Mouse (Mus musculus): ENCODE data around the gene Supt4a. TPM values are rescaled to one million over a fixed set of nuclear protein-coding genes. Genes with fewer than 3 reads are reported as not detected.

Gene Supt4a
- polyA plus RNA-seq, 1 experiment from 2014 or later: 180 TPM

DNA sequence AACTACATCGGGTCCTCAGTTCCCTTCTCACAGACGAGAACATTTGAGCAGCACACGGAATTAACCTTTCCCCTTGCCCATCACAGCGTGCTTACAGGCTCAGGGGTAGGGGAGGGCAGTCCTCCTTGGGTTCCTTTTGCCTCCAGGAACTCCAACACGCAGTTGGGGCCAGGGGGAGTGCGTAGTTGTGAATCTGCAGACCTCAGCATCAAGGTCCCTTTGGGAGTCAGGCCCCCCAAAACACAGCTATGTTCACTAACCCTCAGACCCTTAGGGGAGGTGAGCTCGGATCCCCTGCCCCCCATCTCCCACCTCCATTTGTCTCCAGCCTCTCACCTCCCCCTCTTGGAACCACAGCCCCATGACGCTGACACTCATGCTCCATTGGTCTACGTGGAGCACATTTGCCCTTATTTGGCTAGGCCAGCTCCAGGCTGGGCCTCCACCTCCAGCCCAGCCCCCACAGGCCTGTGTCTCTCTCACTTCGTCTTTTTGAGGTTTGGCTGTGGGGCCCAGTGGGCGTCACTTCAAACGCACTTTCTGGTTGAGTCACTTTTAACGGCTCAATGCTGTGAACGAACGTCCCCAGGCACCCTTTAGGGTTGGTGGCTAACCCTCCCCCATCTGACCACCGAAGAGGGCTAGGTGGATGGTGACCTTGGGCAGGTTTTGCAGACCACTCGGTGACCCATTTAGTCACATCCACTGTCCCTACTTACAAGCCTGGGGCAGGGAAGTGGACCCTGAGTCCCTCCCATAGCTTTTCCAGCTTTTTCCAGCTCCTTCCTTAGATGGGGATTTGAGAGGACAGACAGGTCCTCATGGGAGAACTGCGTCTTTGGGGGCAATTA is 12.1 kb downstream of the Supt4a start:
- Histone ChIP-seq H3K9me3 (replicated peaks; ENCODE audit: control insufficient read depth, low read length) (no peaks in the 10 kb centered on the region), H3K9ac (replicated peaks; ENCODE audit: low read length) (no peak overlapping the region), H3K27ac (replicated peaks; ENCODE audit: low read depth, low read length) (no peak overlapping the region), H3K4me3 (ENCODE audit: low read depth, low read length) (no peak overlapping the region), H3K4me2 (ENCODE audit: low read depth, low read length) (no peak overlapping the region), H3K4me1 (ENCODE audit: control insufficient read depth, insufficient read depth, low read length) (no peaks in the 10 kb centered on the region), H3K27me3 (ENCODE audit: control insufficient read depth, insufficient read depth, low read length) (no peaks in the 10 kb centered on the region), H3K36me3 (replicated peaks; ENCODE audit: control insufficient read depth, insufficient read depth, low read depth, low read length) (no peaks in the 10 kb centered on the region)
- WGBS: 62% methylated on average over 18 of the region's 18 CpGs
- ATAC-seq (replicated peaks; ENCODE audit: insufficient number of reproducible peaks, low FRiP score, low TSS enrichment, low read depth): no peak
- no peak for DNase-seq (ENCODE audit: low spot score)

DNA sequence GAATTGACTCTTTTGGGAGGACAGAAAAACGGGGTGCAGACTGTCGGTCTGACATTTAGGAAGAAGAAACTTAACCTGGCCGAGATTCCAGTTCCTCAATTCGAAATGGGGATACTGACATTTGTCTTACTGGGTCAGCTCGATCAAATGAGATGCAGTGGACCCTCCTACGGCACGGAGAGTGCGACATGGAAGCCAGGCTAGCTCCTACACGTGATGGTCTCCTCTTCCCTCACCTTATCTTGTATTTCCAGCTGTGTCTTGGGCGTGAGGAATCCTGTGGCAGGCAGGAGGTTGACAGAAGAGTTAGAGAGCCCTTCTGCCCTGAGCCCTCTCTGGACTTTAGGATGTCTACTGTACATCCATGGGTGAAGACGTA is 12.7 kb downstream of the Supt4a start:
- no peak for DNase-seq (ENCODE audit: low spot score)
- no peak overlapping the region for H3K27ac ChIP-seq (replicated peaks; ENCODE audit: low read depth, low read length)
- ATAC-seq (replicated peaks; ENCODE audit: insufficient number of reproducible peaks, low FRiP score, low TSS enrichment, low read depth): no peak

DNA sequence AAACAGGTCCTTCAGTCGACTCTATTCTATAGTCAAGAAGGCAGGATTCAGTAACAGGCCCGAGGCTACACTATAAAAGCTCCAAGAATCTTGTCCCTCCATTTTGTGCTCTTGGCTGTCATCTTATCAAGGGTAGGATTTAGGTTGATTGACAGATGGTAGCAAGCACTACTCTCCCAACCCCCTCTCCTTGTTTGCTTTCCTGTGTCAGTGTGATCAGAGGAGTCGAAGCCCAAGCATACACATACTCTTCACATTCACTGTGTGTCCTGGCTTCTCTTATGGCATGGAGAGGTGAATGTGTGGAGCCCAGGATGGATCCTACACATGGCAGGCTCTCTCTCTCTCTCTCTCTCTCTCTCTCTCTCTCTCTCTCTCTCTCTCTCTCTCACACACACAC is 13.2 kb downstream of the Supt4a start:
- no peak overlapping the region for H3K4me3 ChIP-seq (ENCODE audit: low read depth, low read length)
- H3K36me3 ChIP-seq (replicated peaks; ENCODE audit: control insufficient read depth, insufficient read depth, low read depth, low read length): no peaks in the 10 kb centered on the region
- no peaks in the 10 kb centered on the region for H3K27me3 ChIP-seq (ENCODE audit: control insufficient read depth, insufficient read depth, low read length)
- no peaks in the 10 kb centered on the region for H3K4me1 ChIP-seq (ENCODE audit: control insufficient read depth, insufficient read depth, low read length)
- H3K9me3 ChIP-seq (replicated peaks; ENCODE audit: control insufficient read depth, low read length): no peaks in the 10 kb centered on the region
- no peak overlapping the region for H3K9ac ChIP-seq (replicated peaks; ENCODE audit: low read length)
- WGBS: 72% methylated on average over 3 of the region's 3 CpGs
- no peak overlapping the region for H3K4me2 ChIP-seq (ENCODE audit: low read depth, low read length)
- H3K27ac ChIP-seq (replicated peaks; ENCODE audit: low read depth, low read length): no peak overlapping the region
- DNase-seq (ENCODE audit: low spot score) (no peak), ATAC-seq (replicated peaks; ENCODE audit: insufficient number of reproducible peaks, low FRiP score, low TSS enrichment, low read depth) (no peak)

More for the DNA sequence above, 12.7 kb downstream of the Supt4a start:
- no peaks in the 10 kb centered on the region for H3K4me1 ChIP-seq (ENCODE audit: control insufficient read depth, insufficient read depth, low read length)
- H3K4me2 ChIP-seq (ENCODE audit: low read depth, low read length): no peak overlapping the region
- no peak overlapping the region for H3K4me3 ChIP-seq (ENCODE audit: low read depth, low read length)
- no peaks in the 10 kb centered on the region for H3K27me3 ChIP-seq (ENCODE audit: control insufficient read depth, insufficient read depth, low read length)
- WGBS: 84% methylated on average over 11 of the region's 11 CpGs
- no peaks in the 10 kb centered on the region for H3K36me3 ChIP-seq (replicated peaks; ENCODE audit: control insufficient read depth, insufficient read depth, low read depth, low read length)
- H3K9me3 ChIP-seq (replicated peaks; ENCODE audit: control insufficient read depth, low read length): no peaks in the 10 kb centered on the region
- H3K9ac ChIP-seq (replicated peaks; ENCODE audit: low read length): no peak overlapping the region

DNA sequence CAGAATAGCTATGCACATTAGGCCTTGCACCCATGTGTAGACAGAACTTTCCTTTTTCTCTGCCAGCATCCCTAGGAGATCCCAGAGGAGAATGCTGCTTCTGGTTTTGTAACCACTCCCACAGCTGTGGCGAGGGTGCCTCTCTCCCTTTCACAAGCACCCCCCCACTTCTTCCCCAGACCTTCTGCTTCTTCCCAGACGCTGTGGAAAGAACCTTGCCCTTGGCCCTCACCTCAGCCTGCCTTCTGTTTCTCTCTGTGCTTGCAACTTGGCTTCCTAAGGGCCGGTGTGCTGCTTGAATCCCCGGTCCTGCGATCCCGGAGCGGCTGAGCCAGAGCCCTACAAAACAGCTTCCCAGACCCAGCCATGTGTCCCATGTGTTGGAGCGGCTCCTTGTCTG is 13.7 kb downstream of the Supt4a start:
- 87% methylated on average over 8 of the region's 8 CpGs for WGBS
- Histone ChIP-seq H3K9ac (replicated peaks; ENCODE audit: low read length) (no peak overlapping the region), H3K36me3 (replicated peaks; ENCODE audit: control insufficient read depth, insufficient read depth, low read depth, low read length) (no peaks in the 10 kb centered on the region), H3K27me3 (ENCODE audit: control insufficient read depth, insufficient read depth, low read length) (no peaks in the 10 kb centered on the region), H3K4me1 (ENCODE audit: control insufficient read depth, insufficient read depth, low read length) (no peaks in the 10 kb centered on the region), H3K27ac (replicated peaks; ENCODE audit: low read depth, low read length) (no peak overlapping the region), H3K9me3 (replicated peaks; ENCODE audit: control insufficient read depth, low read length) (no peaks in the 10 kb centered on the region), H3K4me3 (ENCODE audit: low read depth, low read length) (no peak overlapping the region), H3K4me2 (ENCODE audit: low read depth, low read length) (no peak overlapping the region)
- DNase-seq (ENCODE audit: low spot score) (no peak), ATAC-seq (replicated peaks; ENCODE audit: insufficient number of reproducible peaks, low FRiP score, low TSS enrichment, low read depth) (no peak)

DNA sequence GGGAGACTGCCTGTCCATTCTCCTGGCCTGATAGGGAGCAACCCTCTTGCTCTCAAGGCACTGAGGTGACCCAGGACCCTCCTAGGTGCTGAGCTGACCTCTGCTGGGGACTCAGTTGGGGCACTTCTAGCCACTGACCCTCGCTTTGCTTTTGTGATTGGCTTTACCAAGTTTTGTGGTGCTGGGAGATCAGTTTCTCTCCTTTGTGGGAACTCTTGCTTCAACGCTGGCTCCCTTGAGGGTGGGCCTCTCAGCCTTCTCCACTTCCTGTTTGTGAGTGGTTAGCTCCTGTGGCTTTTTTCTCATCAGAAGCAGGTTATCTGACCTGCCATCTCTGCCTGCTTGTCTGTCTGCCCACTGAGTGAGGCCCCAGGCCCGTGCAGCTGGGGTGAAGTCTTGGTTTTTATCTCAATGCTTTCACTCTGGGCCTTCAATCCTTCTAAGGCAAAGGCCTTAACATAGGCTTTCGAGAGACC is 14.2 kb downstream of the Supt4a start:
- H3K27ac ChIP-seq (replicated peaks; ENCODE audit: low read depth, low read length): no peak overlapping the region
- WGBS: 71% methylated on average over 4 of the region's 4 CpGs

DNA sequence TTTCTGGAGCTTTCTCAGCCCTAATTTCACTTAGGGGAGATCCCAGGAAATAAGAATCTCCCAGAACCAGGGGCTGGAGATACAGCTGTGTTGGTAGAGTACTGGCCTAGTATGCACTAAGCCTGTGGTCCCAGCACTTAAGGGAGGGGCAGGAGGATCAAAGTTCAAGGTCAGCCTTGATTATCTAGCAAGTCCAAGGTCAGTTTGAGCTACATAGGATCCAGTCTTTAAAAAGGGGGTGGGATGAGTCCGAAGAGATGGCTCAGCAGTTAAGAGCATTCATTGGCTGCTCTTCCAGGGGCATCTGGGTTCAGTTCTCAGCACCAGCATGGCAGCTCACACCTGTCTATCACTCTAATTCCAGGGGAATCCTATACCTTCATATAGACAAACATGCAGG is 15.0 kb downstream of the Supt4a start:
- Histone ChIP-seq H3K27me3 (ENCODE audit: control insufficient read depth, insufficient read depth, low read length) (no peaks in the 10 kb centered on the region), H3K36me3 (replicated peaks; ENCODE audit: control insufficient read depth, insufficient read depth, low read depth, low read length) (no peaks in the 10 kb centered on the region), H3K9ac (replicated peaks; ENCODE audit: low read length) (no peak overlapping the region), H3K27ac (replicated peaks; ENCODE audit: low read depth, low read length) (no peak overlapping the region), H3K4me3 (ENCODE audit: low read depth, low read length) (no peak overlapping the region), H3K9me3 (replicated peaks; ENCODE audit: control insufficient read depth, low read length) (no peaks in the 10 kb centered on the region), H3K4me1 (ENCODE audit: control insufficient read depth, insufficient read depth, low read length) (no peaks in the 10 kb centered on the region), H3K4me2 (ENCODE audit: low read depth, low read length) (no peak overlapping the region)
- DNase-seq (ENCODE audit: low spot score): no peak
- 88% methylated on average over 1 of the region's 1 CpGs for WGBS
- no peak for ATAC-seq (replicated peaks; ENCODE audit: insufficient number of reproducible peaks, low FRiP score, low TSS enrichment, low read depth)

More for the DNA sequence above, 14.2 kb downstream of the Supt4a start:
- H3K9ac ChIP-seq (replicated peaks; ENCODE audit: low read length): no peak overlapping the region
- H3K36me3 ChIP-seq (replicated peaks; ENCODE audit: control insufficient read depth, insufficient read depth, low read depth, low read length): no peaks in the 10 kb centered on the region
- no peaks in the 10 kb centered on the region for H3K4me1 ChIP-seq (ENCODE audit: control insufficient read depth, insufficient read depth, low read length)
- DNase-seq (ENCODE audit: low spot score): no peak
- H3K4me3 ChIP-seq (ENCODE audit: low read depth, low read length): no peak overlapping the region
- H3K4me2 ChIP-seq (ENCODE audit: low read depth, low read length): no peak overlapping the region
- H3K27me3 ChIP-seq (ENCODE audit: control insufficient read depth, insufficient read depth, low read length): no peaks in the 10 kb centered on the region
- ATAC-seq (replicated peaks; ENCODE audit: insufficient number of reproducible peaks, low FRiP score, low TSS enrichment, low read depth): no peak
- H3K9me3 ChIP-seq (replicated peaks; ENCODE audit: control insufficient read depth, low read length): no peaks in the 10 kb centered on the region

DNA sequence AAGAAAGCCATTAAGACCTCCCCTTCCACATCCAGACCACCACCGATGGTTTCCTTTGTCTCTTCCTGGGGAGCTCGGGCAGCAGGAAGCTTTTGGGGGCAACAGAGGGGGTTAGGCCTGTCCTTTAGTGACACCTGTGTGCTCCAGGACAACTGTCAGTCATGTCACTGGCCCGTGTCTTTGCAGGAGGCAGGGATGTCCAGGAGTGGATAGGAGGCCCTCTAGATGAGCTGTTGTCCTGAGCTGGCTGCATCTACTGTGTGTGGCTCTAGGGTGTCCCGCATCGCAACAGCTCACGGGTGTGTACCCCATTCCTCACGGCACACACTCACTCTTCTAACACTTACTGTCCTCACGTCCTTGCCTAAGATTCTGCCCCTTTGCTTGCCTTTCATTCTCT is 15.9 kb downstream of the Supt4a start:
- Histone ChIP-seq H3K27ac (replicated peaks; ENCODE audit: low read depth, low read length) (no peak overlapping the region), H3K36me3 (replicated peaks; ENCODE audit: control insufficient read depth, insufficient read depth, low read depth, low read length) (no peaks in the 10 kb centered on the region), H3K27me3 (ENCODE audit: control insufficient read depth, insufficient read depth, low read length) (no peaks in the 10 kb centered on the region), H3K4me1 (ENCODE audit: control insufficient read depth, insufficient read depth, low read length) (no peaks in the 10 kb centered on the region), H3K4me3 (ENCODE audit: low read depth, low read length) (no peak overlapping the region), H3K9me3 (replicated peaks; ENCODE audit: control insufficient read depth, low read length) (no peaks in the 10 kb centered on the region), H3K9ac (replicated peaks; ENCODE audit: low read length) (no peak overlapping the region), H3K4me2 (ENCODE audit: low read depth, low read length) (no peak overlapping the region)
- DNase-seq (ENCODE audit: low spot score) (no peak), ATAC-seq (replicated peaks; ENCODE audit: insufficient number of reproducible peaks, low FRiP score, low TSS enrichment, low read depth) (no peak)
- WGBS: 83% methylated on average over 8 of the region's 8 CpGs

DNA sequence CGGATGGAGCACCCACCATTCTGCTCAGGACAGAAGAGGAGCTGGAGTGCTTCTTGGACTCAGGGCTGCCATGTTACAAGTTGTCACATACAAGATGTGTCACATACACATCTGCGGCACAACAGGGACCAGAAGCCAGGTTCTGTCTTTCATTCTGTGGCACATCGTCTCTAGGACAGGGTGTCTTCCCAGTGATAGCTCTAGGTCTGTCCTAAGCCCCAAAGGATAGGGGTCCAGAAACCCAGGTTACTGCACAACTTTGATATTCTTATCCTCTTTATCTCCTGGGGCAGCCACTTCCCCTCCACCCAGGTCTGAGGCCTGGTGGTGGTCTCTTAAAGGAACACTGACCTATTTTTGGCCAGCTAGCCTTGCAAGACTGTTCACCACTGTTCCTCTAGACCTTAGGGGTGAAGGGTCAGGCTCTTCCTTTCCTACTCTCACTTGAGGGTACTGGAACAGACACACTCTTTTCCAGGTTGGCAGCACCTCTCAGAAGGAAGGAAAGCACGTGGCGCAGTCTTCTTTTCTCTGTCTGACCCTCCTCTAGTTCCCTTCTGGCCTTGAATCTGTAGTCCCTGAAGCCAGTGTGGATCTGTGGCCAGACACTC is 16.6 kb downstream of the Supt4a start:
- H3K9ac ChIP-seq (replicated peaks; ENCODE audit: low read length): no peak overlapping the region
- DNase-seq (ENCODE audit: low spot score) (no peak), ATAC-seq (replicated peaks; ENCODE audit: insufficient number of reproducible peaks, low FRiP score, low TSS enrichment, low read depth) (no peak)
- no peak overlapping the region for H3K4me3 ChIP-seq (ENCODE audit: low read depth, low read length)
- H3K9me3 ChIP-seq (replicated peaks; ENCODE audit: control insufficient read depth, low read length): no peaks in the 10 kb centered on the region
- H3K4me1 ChIP-seq (ENCODE audit: control insufficient read depth, insufficient read depth, low read length): no peaks in the 10 kb centered on the region
- no peak overlapping the region for H3K4me2 ChIP-seq (ENCODE audit: low read depth, low read length)
- no peaks in the 10 kb centered on the region for H3K36me3 ChIP-seq (replicated peaks; ENCODE audit: control insufficient read depth, insufficient read depth, low read depth, low read length)
- 78% methylated on average over 5 of the region's 5 CpGs for WGBS
- H3K27me3 ChIP-seq (ENCODE audit: control insufficient read depth, insufficient read depth, low read length): no peaks in the 10 kb centered on the region
- H3K27ac ChIP-seq (replicated peaks; ENCODE audit: low read depth, low read length): no peak overlapping the region

Data from embryonic facial prominence, embryonic 11.5 days (tissue).